Mouse (Mus musculus): ENCODE measurements around the gene Cul9. TPM values are rescaled to one million over a fixed set of nuclear protein-coding genes. Genes with fewer than 3 reads are reported as not detected.
"Not testable (repeated sequence)": the region's sequence is repeated elsewhere in the genome, so short reads cannot be mapped to it uniquely, and the experiment has no call there.

The Cul9 gene
- total RNA-seq (2021), result 10 to 100 TPM; 61.0 to 64.5 TPM
- long read RNA-seq, experiment 1, full-length matches to known transcripts, result 1 of 31 reads
- long read RNA-seq, experiment 1, partial matches to known transcripts, result 29 of 31 reads
- long read RNA-seq, experiment 1, other reads (novel, unspliced or antisense), result 1 of 31 reads
- long read RNA-seq, experiment 2, partial matches to known transcripts, result 22 of 30 reads
- long read RNA-seq, experiment 2, other reads (novel, unspliced or antisense), result 8 of 30 reads

GRCm38 (mm10) chr17:46545813-46546564 is at the start of gene Cul9:
Cul9 (minus strand) TSS chr17:46546388.
- DNase-seq (ENCODE audit: low spot score in 2 of 2), result peak; percentile 89 to 93

- no peak for DNase-seq (ENCODE audit: low spot score in 2 of 2)
Observed at GRCm38 (mm10) chr17:46595336-46595735, 49.1 kb upstream of the Cul9 start.

- DNase-seq (ENCODE audit: low spot score in 2 of 2), result no peak
Observed at GRCm38 (mm10) chr17:46594606-46595005, 48.4 kb upstream of the Cul9 start.

- no peak for DNase-seq (ENCODE audit: low spot score in 2 of 2)
Observed at GRCm38 (mm10) chr17:46593124-46593523, 46.9 kb upstream of the Cul9 start.

DNA sequence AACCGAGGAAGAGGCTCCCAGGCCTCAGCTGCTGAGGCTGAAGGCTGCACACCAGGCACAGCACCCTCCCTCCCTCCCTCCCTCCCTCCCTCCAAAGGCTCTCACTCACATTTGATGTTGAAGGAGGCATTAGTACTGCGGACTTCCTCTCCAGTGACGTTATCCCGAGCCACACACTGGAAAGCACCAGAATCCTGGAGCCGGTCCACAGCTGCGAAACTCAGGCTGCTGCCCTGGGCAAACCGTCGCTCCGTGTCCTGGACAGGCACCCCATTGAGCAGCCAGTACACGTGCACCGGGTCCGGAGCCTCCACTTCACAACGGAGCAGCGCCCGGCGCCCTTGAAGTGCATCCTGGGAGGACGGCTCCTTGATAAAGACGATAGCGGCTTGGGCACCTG is 45.2 kb upstream of the Cul9 start:
- DNase-seq (ENCODE audit: low spot score in 2 of 2), result no peak

- DNase-seq (ENCODE audit: low spot score in 2 of 2), result no peak
Observed at GRCm38 (mm10) chr17:46590439-46590838, 44.3 kb upstream of the Cul9 start.

DNA sequence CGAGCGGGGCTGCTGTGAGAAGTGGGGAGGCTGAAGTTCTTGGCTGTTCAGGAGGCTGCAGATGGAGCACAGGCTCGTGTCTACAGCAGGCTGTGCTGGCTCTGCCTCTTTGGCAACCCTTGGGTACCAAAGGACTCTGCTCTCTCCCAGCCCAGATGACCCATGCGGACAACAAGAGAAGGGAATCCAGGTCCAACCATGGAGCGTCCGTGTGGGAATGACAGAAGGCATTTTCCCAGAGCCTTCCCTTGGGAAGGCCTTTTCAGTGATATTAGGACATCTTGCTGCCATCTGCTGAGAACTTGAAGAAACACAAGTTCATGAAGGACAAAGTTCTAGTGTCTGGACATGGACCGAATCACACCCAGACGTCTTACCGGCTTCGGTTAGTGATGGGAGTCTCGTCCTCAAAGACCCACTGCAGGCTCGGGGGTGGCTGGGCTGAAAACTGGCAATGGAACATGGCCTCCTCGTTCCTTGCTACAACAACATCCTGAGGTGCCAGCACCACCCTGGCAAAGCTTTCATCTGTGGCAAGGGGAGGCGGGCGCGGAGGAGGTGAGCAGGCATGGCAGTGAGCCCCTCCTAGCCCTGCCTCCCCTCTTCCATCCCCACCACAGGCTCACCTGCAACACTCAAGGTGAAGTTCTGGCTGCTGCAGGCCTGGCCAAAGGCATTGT is 43.6 kb upstream of the Cul9 start:
- no peak for DNase-seq (ENCODE audit: low spot score in 2 of 2)

DNA sequence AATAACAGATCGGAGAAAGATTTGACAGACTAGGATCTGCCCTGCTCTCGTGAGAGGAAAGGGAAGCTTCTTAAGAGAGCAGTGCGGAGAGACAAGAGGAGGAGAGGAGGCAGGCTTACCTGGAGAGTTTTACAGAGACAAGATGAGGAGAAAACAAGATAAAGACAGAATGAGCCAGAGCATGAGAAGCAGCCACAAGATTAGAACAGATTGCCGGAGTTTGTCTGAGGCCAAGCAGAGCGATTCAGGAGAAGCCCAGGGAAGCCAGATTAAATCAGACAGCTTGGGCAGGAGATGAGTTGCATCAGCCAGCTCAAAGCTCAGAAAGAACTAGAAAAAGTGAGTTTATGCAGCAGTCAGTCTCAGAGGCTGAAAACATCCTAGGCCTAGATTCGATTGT is 42.7 kb upstream of the Cul9 start:
- no peak for DNase-seq (ENCODE audit: low spot score in 2 of 2)

GRCm38 (mm10) chr17:46588173-46588572 is 42.0 kb upstream of the Cul9 start:
- no peak for DNase-seq (ENCODE audit: low spot score in 2 of 2)

DNA sequence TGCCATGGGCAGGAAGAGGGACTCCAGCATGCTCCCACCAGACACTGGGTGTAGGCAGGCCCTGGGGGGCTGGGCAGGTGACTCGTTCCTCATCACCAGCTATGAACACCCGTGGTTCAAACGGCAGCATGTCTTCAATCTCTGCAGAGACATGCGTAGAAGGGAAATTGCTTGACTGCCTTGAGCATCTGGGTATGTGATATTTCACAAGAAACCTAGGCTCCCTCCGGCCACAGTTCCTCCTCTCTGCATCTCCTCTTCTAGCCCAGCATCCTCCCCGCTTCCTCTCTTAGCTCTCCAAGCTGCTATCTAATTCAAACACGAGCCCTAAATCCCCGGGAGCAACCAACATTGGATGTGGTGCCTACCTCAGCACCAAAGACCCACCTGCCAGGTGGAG is 40.1 kb upstream of the Cul9 start:
- DNase-seq (ENCODE audit: low spot score in 2 of 2), result no peak

- DNase-seq (ENCODE audit: low spot score in 2 of 2), result no peak
Observed at GRCm38 (mm10) chr17:46578650-46579049, 32.5 kb upstream of the Cul9 start.

GRCm38 (mm10) chr17:46576070-46576469 is 29.9 kb upstream of the Cul9 start:
- DNase-seq (ENCODE audit: low spot score in 2 of 2), result no peak

- no peak for DNase-seq (ENCODE audit: low spot score in 2 of 2)
Observed at GRCm38 (mm10) chr17:46574535-46574934, 28.3 kb upstream of the Cul9 start.

DNA sequence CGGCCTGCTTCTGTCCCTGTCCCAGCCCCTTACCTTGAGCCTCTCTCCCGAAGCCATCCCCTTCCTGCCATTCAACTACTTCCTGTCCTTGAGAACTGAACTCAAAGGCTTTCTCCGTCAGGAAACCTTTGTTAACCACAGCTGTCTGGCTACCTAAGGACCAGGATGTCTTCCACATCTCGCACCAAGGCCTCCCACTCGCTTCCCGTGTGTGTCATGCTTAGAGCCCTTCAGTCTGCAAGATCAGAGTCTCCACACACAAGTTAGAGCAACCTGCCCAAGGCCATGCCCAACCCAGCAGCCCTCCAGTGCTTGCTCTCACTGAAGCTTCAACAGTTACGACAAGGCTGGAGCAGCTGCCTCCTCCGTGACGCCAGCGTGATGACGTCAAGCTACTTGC is 24.8 kb upstream of the Cul9 start:
- DNase-seq (ENCODE audit: low spot score in 2 of 2), result no peak

GRCm38 (mm10) chr17:46559146-46559545 is 13.0 kb upstream of the Cul9 start:
- no peak for DNase-seq (ENCODE audit: low spot score in 2 of 2)

DNA sequence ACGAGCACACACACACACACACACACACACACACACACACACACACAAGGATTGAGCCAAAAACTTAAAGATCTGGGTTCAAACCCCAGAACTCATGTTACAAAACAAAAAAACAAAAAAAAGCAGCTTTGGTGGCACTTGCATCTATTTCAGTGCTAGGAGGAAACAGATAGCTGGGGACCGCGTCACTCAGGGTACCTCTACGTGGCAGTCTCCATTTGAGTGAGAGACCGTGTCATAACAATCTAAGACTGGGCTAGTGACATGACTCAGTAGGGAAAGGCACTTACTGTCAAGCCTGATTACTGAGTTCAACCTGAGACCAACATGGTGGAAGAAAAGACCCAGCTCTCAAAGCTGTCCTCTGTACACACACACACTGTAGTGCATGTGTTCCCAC is 12.0 kb upstream of the Cul9 start:
- no peak for DNase-seq (ENCODE audit: low spot score in 2 of 2)

- not testable (repeated sequence) for DNase-seq (ENCODE audit: low spot score in 2 of 2)
Observed at GRCm38 (mm10) chr17:46557321-46557720, 11.1 kb upstream of the Cul9 start.

DNA sequence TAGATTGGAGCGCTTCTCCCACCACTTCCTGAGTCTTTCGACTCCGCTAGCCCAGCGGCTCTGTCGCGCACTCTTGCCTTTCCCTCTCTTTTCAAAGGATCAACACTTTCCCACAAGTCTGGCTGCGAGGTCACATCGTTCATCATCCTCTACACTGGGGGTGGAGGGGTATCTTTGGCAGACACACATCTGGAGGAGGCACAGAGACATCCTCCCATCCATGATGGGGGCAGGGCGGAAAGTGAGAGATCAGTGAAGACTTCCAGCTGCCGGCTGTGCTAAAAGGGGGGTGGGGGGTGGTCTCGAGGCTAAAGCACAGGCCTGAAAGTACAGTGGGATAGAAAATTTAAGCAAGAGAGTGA is 10.4 kb upstream of the Cul9 start:
- peak; percentile 13 to 18 for DNase-seq (ENCODE audit: low spot score in 2 of 2)

- DNase-seq (ENCODE audit: low spot score in 2 of 2), result peak; percentile 97 to 98
Observed at GRCm38 (mm10) chr17:46555673-46556583, 9.7 kb upstream of the Cul9 start, which contains the start of gene Srf. Srf (minus strand) TSS chr17:46556175.

DNA sequence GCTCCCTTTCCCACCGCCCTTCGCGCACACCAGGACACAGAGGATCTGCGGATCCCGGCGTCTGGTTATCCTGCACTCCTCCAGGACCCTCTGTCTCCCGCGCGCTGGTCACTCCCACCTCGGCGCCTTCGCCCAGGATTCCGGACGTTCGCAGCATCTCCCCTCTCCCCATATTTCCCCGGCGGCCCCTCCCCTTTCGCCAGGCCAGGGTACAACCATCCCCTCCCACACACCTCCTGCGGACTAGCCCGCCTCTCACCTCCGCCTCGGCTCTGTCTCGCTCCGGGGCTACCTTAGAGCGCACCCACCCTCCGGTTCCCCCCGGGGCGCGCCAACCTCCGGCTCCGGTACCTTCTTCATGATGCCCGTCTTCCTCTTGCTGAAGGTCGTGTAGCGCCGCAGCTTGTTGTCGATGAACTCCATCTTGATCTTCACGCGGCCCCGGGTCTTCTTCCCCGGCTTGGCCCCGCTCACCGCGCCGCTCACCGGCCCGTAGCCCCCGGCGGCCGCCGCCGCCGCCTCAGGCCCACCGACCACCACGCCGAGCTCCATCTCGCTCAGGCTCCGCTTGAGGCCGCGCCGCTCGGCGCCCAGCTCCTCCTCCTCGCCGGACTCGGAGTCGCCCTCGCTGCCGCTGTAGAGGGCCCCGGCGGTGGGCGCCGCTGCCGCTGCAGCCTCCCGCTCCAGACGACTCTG is 8.9 kb upstream of the Cul9 start:
- peak; percentile 40 to 42 for DNase-seq (ENCODE audit: low spot score in 2 of 2)

DNA sequence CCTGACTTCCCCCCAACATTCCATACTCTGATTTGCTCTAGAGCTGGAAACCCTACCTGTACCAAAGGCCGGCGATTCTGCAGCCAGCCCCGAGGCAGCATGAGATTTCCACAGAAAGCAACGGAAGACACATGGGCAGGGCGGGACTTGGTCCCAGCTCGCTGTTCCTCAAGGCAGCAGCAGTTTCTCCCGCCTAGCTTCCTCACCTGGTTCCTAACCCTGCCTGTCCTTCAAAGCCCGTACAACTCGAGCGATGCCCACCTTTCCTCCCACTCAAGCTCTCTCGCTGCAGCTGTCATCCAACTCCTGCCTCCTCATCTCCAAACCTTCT is 8.4 kb upstream of the Cul9 start:
- DNase-seq (ENCODE audit: low spot score in 2 of 2), result peak in 1 of 2 experiments; percentile 49
